Mouse (Mus musculus) lung, postnatal 0 days (tissue): Measurements from ENCODE around the gene Frmpd3. TPM values are rescaled to one million over a fixed set of nuclear protein-coding genes. Genes with fewer than 3 reads are reported as not detected.
A peak's percentile ranks its signal among the peaks of the same experiment; 100 is the strongest.

Experiments
- ATAC-seq: fragments of 200-750 bp; cut with Nextera tagmentation; 2 replicates; pipeline ENCODE4 v1.8.0; 2017; ENCODE audit warnings: moderate library complexity
- DNase-seq: peaks from one replicate; pipeline ENCODE4 v3.0.0-alpha.2; 2016; ENCODE audit warnings: low spot score
- H3K27ac ChIP-seq: fragments of 300-500 bp; sonication (generic); 2 replicates; pipeline ENCODE4 v1.5.1; 2014; ENCODE audit warnings: antibody characterized with exemption, mild to moderate bottlenecking, low read length, mixed read lengths
- H3K27me3 ChIP-seq: fragments of 300-500 bp; sonication (generic); replicated peaks from 2 replicates; pipeline ENCODE4 v1.6.1; 2014; ENCODE audit warnings: low read length, mixed read lengths; ENCODE audit not compliant: insufficient read depth
- H3K36me3 ChIP-seq: fragments of 300-500 bp; sonication (generic); 2 replicates; pipeline ENCODE4 v1.6.1; 2014; ENCODE audit warnings: low read length, mixed read lengths; ENCODE audit not compliant: insufficient read depth
- H3K4me1 ChIP-seq: fragments of 300-500 bp; sonication (generic); 2 replicates; pipeline ENCODE4 v1.6.1; 2014; ENCODE audit warnings: antibody characterized with exemption, low read depth, low read length, mixed read lengths; ENCODE audit not compliant: insufficient read depth
- H3K4me2 ChIP-seq: fragments of 300-500 bp; sonication (generic); replicated peaks from 2 replicates; pipeline ENCODE4 v1.6.1; 2014; ENCODE audit warnings: low read depth, mild to moderate bottlenecking, low read length, moderate library complexity, mixed read lengths
- H3K4me3 ChIP-seq: fragments of 300-500 bp; sonication (generic); 2 replicates; pipeline ENCODE4 v1.5.1; 2014; ENCODE audit warnings: low read depth, low read length
- H3K9ac ChIP-seq: fragments of 300-500 bp; sonication (generic); replicated peaks from 2 replicates; pipeline ENCODE4 v1.6.1; 2014; ENCODE audit warnings: low read depth, mild to moderate bottlenecking
- H3K9me3 ChIP-seq: fragments of 300-500 bp; sonication (generic); 2 replicates; pipeline ENCODE4 v1.6.1; 2016; ENCODE audit warnings: low read length, mixed read lengths
- CTCF ChIP-seq: IDR thresholded peaks from 2 replicates; pipeline ENCODE4 v1.5.1; 2016; ENCODE audit warnings: antibody characterized with exemption, mild to moderate bottlenecking
- EP300 ChIP-seq: IDR thresholded peaks from 2 replicates; pipeline ENCODE4 v1.6.1; 2016; ENCODE audit warnings: antibody characterized with exemption, mild to moderate bottlenecking, control low read depth
- WGBS: fragments of 180-500 bp; shearing (Covaris S2); extraction: QIAGEN DNeasy Blood & Tissue Kit; methylation state at CpG from one replicate; pipeline ENCODE4 v1.1.7; 2014; 5-methylcytosine and 5-hydroxymethylcytosine counted together
- microRNA counts: library from miRNA; unstranded; fragments of <30 nt; microRNA quantifications from one replicate; lab custom pipeline; 2015
- microRNA-seq: library from miRNA; unstranded; fragments of <30 nt; microRNA quantifications from one replicate; pipeline ENCODE4, GENCODE M21; 2016
- polyA plus RNA-seq: library from polyadenylated mRNA; unstranded; fragments of >200 nt; fragmentation: Nextera tagmentation; extraction: Ambion mirVana; gene quantifications from 2 replicates; pipeline ENCODE4 v1.2.1, GENCODE M21; 2015

Frmpd3 gene
- polyA plus RNA-seq, 1 experiment from 2014 or later: 0.20 TPM

- ATAC-seq (no peak), DNase-seq (no peak)
- H3K4me2 ChIP-seq: no peak overlapping the region
- 82% methylated on average over 6 of the region's 6 CpGs for WGBS
- no peak for TF ChIP-seq EP300
- H3K4me1 ChIP-seq: no peaks in the 10 kb centered on the region
- no peak overlapping the region for H3K4me3 ChIP-seq
- no peaks in the 10 kb centered on the region for H3K27me3 ChIP-seq
- no peaks in the 10 kb centered on the region for H3K36me3 ChIP-seq
- no peak overlapping the region for H3K27ac ChIP-seq
- no peak overlapping the region for H3K9ac ChIP-seq
- H3K9me3 ChIP-seq: no peaks in the 10 kb centered on the region
Measured at GRCm38 (mm10) chrX:140478231-140478630, 136.2 kb downstream of the Frmpd3 start.

GRCm38 (mm10) chrX:140479171-140479570, 137.1 kb downstream of the Frmpd3 start:
- Histone ChIP-seq H3K27me3 (no peaks in the 10 kb centered on the region), H3K27ac (no peak overlapping the region), H3K4me3 (no peak overlapping the region), H3K36me3 (no peaks in the 10 kb centered on the region), H3K9ac (no peak overlapping the region), H3K9me3 (no peaks in the 10 kb centered on the region), H3K4me1 (no peaks in the 10 kb centered on the region), H3K4me2 (no peak overlapping the region)
- peak; percentile 33 for DNase-seq
- 50% methylated on average over 4 of the region's 5 CpGs for WGBS
- ATAC-seq: no peak
- no peak for TF ChIP-seq EP300
- TF ChIP-seq CTCF: peak; percentile 71

MicroRNA genes within 50 kb of the gene (microRNA counts, 519-probe panel; counts per million panel counts)
- microRNA mmu-miR-3475 (lab: Ali Mortazavi, UCI): not detected

Small RNAs within 50 kb of the gene (microRNA-seq; reads per million reads assigned to microRNA genes)
- 1.5 reads per million for gene Mir3475

Other genes starting within 250 kb of the Frmpd3 start
- 17.7 and 20.8 TPM in 2 replicates for gene Prps1, start 114.3 kb downstream of the Frmpd3 start, polyA plus RNA-seq